Comparison of ENCODE assay signal across 21 mouse cellular contexts in genomic region chr14:27085999-27086398, GRCm38 (mm10). TPM values are rescaled to one million over a fixed set of nuclear protein-coding genes. Genes with fewer than 3 reads are reported as not detected.
A peak's percentile ranks its signal among the peaks of the same experiment; 100 is the strongest.
DNase-seq lines count a peak whose midpoint lies in the region; ATAC-seq lines count a peak whose summit lies in the region.
"Had no signal": no experiment of that assay in that cellular context is flagged by ENCODE, and none has a peak within 500 bp of the region (broad histone marks: within the 10 kb centered on the region; RNA-seq: fewer than 3 reads in every experiment).

No protein-coding gene starts in this region.

- peaks cover 43% of the 10 kb centered on the region for H3K36me3 ChIP-seq in embryonic facial prominence, embryonic 13.5 days
- no peaks in the 10 kb centered on the region for H3K36me3 ChIP-seq in neural tube, embryonic 15.5 days
- no peaks in the 10 kb centered on the region for H3K36me3 ChIP-seq in midbrain, embryonic 14.5 days (ENCODE audit: control insufficient read depth, insufficient read depth, low read length)
- H3K36me3 ChIP-seq: forebrain, embryonic 15.5 days; G1E had no signal

- WGBS in embryonic facial prominence, embryonic 13.5 days: 40% methylated on average over 4 of the region's 4 CpGs
- WGBS in neural tube, embryonic 15.5 days: 85% methylated on average over 4 of the region's 4 CpGs
- 65% methylated on average over 4 of the region's 4 CpGs for WGBS in midbrain, embryonic 14.5 days

- no peak overlapping the region for H3K4me3 ChIP-seq in embryonic facial prominence, embryonic 13.5 days
- no peak overlapping the region for H3K4me3 ChIP-seq in neural tube, embryonic 15.5 days (replicated peaks)
- no peak overlapping the region for H3K4me3 ChIP-seq in midbrain, embryonic 14.5 days (replicated peaks; ENCODE audit: low read depth, low read length)
- H3K4me3 ChIP-seq: embryonic facial prominence, embryonic 12.5 days; forebrain, embryonic 13.5 days; forebrain, embryonic 15.5 days had no signal

- no peaks in the 10 kb centered on the region for H3K27me3 ChIP-seq in embryonic facial prominence, embryonic 13.5 days
- no peaks in the 10 kb centered on the region for H3K27me3 ChIP-seq in neural tube, embryonic 15.5 days (replicated peaks)
- no peaks in the 10 kb centered on the region for H3K27me3 ChIP-seq in midbrain, embryonic 14.5 days (ENCODE audit: control insufficient read depth, insufficient read depth, low read length)
- H3K27me3 ChIP-seq: CH12.LX; embryonic facial prominence, embryonic 12.5 days; forebrain, embryonic 13.5 days; forebrain, embryonic 15.5 days; Patski had no signal

- no peak for ATAC-seq in embryonic facial prominence, embryonic 13.5 days (ENCODE audit: insufficient number of reproducible peaks, insufficient read depth, low FRiP score, low TSS enrichment, low read depth)
- ATAC-seq in neural tube, embryonic 15.5 days (ENCODE audit: low FRiP score): no peak
- ATAC-seq in midbrain, embryonic 14.5 days (ENCODE audit: low FRiP score, low TSS enrichment): no peak
- ATAC-seq: forebrain, embryonic 13.5 days; forebrain, embryonic 15.5 days; forebrain, postnatal 0 days; Patski had no signal

- H3K27ac ChIP-seq in embryonic facial prominence, embryonic 13.5 days: 0 out of 2 replicates have a peak overlapping the region, but pooled peaks have one; percentile 11
- H3K27ac ChIP-seq in neural tube, embryonic 15.5 days (replicated peaks): no peak overlapping the region
- H3K27ac ChIP-seq in midbrain, embryonic 14.5 days (replicated peaks; ENCODE audit: low read depth, low read length): no peak overlapping the region
- H3K27ac ChIP-seq: embryonic facial prominence, embryonic 12.5 days; forebrain, embryonic 13.5 days; forebrain, embryonic 15.5 days had no signal

- no peak overlapping the region for H3K4me2 ChIP-seq in embryonic facial prominence, embryonic 13.5 days
- no peak overlapping the region for H3K4me2 ChIP-seq in neural tube, embryonic 15.5 days
- no peak overlapping the region for H3K4me2 ChIP-seq in midbrain, embryonic 14.5 days (ENCODE audit: low read length)
- H3K4me2 ChIP-seq: embryonic facial prominence, embryonic 12.5 days; forebrain, embryonic 13.5 days; forebrain, embryonic 15.5 days had no signal

- 0 out of 2 replicates have a peak, but pooled peaks cover 5% of the 10 kb centered on the region for H3K4me1 ChIP-seq in embryonic facial prominence, embryonic 13.5 days
- no peaks in the 10 kb centered on the region for H3K4me1 ChIP-seq in neural tube, embryonic 15.5 days
- no peaks in the 10 kb centered on the region for H3K4me1 ChIP-seq in midbrain, embryonic 14.5 days (ENCODE audit: control insufficient read depth, insufficient read depth, low read length)

- peak; percentile 39 for DNase-seq in retina, embryonic 14.5 days (ENCODE audit: low spot score)
- no peak for DNase-seq in retina, postnatal 1 day
- no peak for DNase-seq in midbrain, embryonic 14.5 days
- DNase-seq: adrenal gland, adult 8-10 months; adrenal gland, postnatal 14 days; adrenal gland, postnatal 36 days; B cell, adult 2 months; cerebellum, adult 11-12 months; cerebellum, adult 2 months; cerebellum, adult 9-10 months; cerebellum, postnatal 10 days; cerebellum, postnatal 25 days; forebrain, postnatal 0 days had no signal

- H3K9me3 ChIP-seq in embryonic facial prominence, embryonic 13.5 days: no peaks in the 10 kb centered on the region
- no peaks in the 10 kb centered on the region for H3K9me3 ChIP-seq in neural tube, embryonic 15.5 days (replicated peaks)
- H3K9me3 ChIP-seq in midbrain, embryonic 14.5 days (ENCODE audit: control insufficient read depth, low read length): no peaks in the 10 kb centered on the region
- H3K9me3 ChIP-seq: embryonic facial prominence, embryonic 12.5 days; forebrain, embryonic 13.5 days; forebrain, embryonic 15.5 days; G1E had no signal

- no peak overlapping the region for H3K9ac ChIP-seq in embryonic facial prominence, embryonic 13.5 days
- no peak overlapping the region for H3K9ac ChIP-seq in neural tube, embryonic 15.5 days (replicated peaks)
- H3K9ac ChIP-seq in midbrain, embryonic 14.5 days (replicated peaks; ENCODE audit: low read length): no peak overlapping the region
- H3K9ac ChIP-seq: embryonic facial prominence, embryonic 12.5 days; forebrain, embryonic 13.5 days; forebrain, embryonic 15.5 days; forebrain, postnatal 0 days had no signal

RNA-seq across cellular contexts. Expression of gene Arhgef3, which starts 28.7 kb away (rescaled TPM):
- 12.6 and 12.8 TPM in 2 replicates for polyA plus RNA-seq in embryonic facial prominence, embryonic 13.5 days (2015; fragmentation: Nextera tagmentation; extraction: Ambion mirVana)
- polyA plus RNA-seq in neural tube, embryonic 15.5 days (2015; fragmentation: Nextera tagmentation; extraction: Ambion mirVana): 13.6 and 13.7 TPM in 2 replicates
- 5.3 and 5.5 TPM in 2 replicates for polyA plus RNA-seq in midbrain, embryonic 14.5 days (2014; fragmentation: Nextera tagmentation; extraction: Ambion mirVana)

RNA-seq across cellular contexts. Expression of gene Il17rd, which starts 47.3 kb away (rescaled TPM):
- 6.8 and 6.9 TPM in 2 replicates for polyA plus RNA-seq in embryonic facial prominence, embryonic 13.5 days (2015; fragmentation: Nextera tagmentation; extraction: Ambion mirVana)
- polyA plus RNA-seq in neural tube, embryonic 15.5 days (2015; fragmentation: Nextera tagmentation; extraction: Ambion mirVana): 1.8 and 2.0 TPM in 2 replicates
- 2.9 and 3.0 TPM in 2 replicates for polyA plus RNA-seq in midbrain, embryonic 14.5 days (2014; fragmentation: Nextera tagmentation; extraction: Ambion mirVana)
- polyA plus RNA-seq: G1E had no signal
